Mouse (Mus musculus) MEL (cell line): Measurements from ENCODE around the gene Zfp661.

ENCODE experiments used
- CTCF ChIP-seq, 3 experiments: IDR thresholded peaks in 2 of 3; conservative IDR thresholded peaks in 1 of 3; 2 replicates each; pipeline ENCODE4 v1.5.1; 2011 to 2012; ENCODE audit warnings: low read length in 3 of 3, low read depth in 2 of 3, mild to moderate bottlenecking in 2 of 3, improper control_type of control experiment in 1 of 3, inconsistent platforms in 1 of 3, mixed read lengths in 1 of 3, moderate library complexity in 1 of 3; ENCODE audit not compliant: control insufficient read depth in 1 of 3, insufficient read depth in 1 of 3, poor library complexity in 1 of 3, severe bottlenecking in 1 of 3
- EP300 ChIP-seq, 2 experiments: IDR thresholded peaks; 2 replicates each; pipeline ENCODE4 v1.6.1; 2011; ENCODE audit warnings: improper control_type of control experiment in 2 of 2, low read length in 2 of 2, low read depth in 1 of 2, mild to moderate bottlenecking in 1 of 2
- GATA1 ChIP-seq: IDR thresholded peaks from 2 replicates; pipeline ENCODE4 v1.6.1; 2011; ENCODE audit warnings: low read depth, low read length, improper control_type of control experiment
- MAX ChIP-seq: IDR thresholded peaks from 2 replicates; pipeline ENCODE4 v1.6.1; 2011; ENCODE audit warnings: low read length, improper control_type of control experiment
- MYC ChIP-seq: IDR thresholded peaks from 2 replicates; pipeline ENCODE4 v1.6.1; 2011; ENCODE audit warnings: low read depth, mild to moderate bottlenecking, low read length, improper control_type of control experiment, moderate library complexity
- POLR2A ChIP-seq, 2 experiments: IDR thresholded peaks; 2 replicates each; pipeline ENCODE4 v1.6.1; 2011 to 2012; ENCODE audit warnings: low read length in 2 of 2, mild to moderate bottlenecking in 2 of 2, control low read depth in 1 of 2, improper control_type of control experiment in 1 of 2, low read depth in 1 of 2, moderate library complexity in 1 of 2; ENCODE audit not compliant: control insufficient read depth in 1 of 2, insufficient read depth in 1 of 2, poor library complexity in 1 of 2
- POLR2AphosphoS2 ChIP-seq: IDR thresholded peaks from 2 replicates; pipeline ENCODE4 v1.6.1; 2011; ENCODE audit warnings: low read length, improper control_type of control experiment
- SMC3 ChIP-seq: IDR thresholded peaks from 2 replicates; pipeline ENCODE4 v1.6.1; 2011; ENCODE audit warnings: low read depth, low read length, improper control_type of control experiment
- USF1 ChIP-seq: IDR thresholded peaks from 2 replicates; pipeline ENCODE4 v1.6.1; 2014; ENCODE audit warnings: low read depth, mild to moderate bottlenecking, inconsistent platforms, low read length, improper control_type of control experiment, moderate library complexity
- ZNF384 ChIP-seq: IDR thresholded peaks from 2 replicates; pipeline ENCODE4 v1.6.1; 2012; ENCODE audit warnings: low read depth, mild to moderate bottlenecking, inconsistent platforms, low read length, improper control_type of control experiment

DNA sequence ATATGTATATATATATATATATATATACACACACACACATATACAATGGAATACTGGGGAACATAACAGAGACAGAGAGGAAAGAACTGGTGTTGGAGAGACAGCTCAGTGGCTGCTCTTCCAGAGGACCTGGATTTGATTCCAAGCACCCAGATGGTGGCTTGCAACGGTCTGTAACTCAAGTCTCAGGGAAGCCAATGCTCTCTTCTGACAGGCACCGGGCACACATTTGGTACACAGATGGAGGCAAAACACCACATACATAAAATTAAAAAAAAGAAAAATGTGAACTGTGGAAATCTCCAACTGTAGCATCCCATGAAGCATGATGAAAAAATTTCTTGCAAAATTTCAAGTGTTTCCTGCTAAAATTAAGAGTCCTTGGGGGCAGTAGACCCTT is 37.9 kb upstream of the Zfp661 start:
- no peak for TF ChIP-seq MAX
- TF ChIP-seq GATA1, result no peak
- TF ChIP-seq CTCF (IDR thresholded peaks at IDR 0.05 in 2 of 3, conservative IDR thresholded peaks at IDR 0.05 in 1 of 3; ENCODE audit: control insufficient read depth in 1 of 3, insufficient read depth in 1 of 3, low read depth in 2 of 3, low read length in 3 of 3, poor library complexity in 1 of 3, severe bottlenecking in 1 of 3), result no peak
- no peak for TF ChIP-seq ZNF384
- TF ChIP-seq MYC, result no peak
- no peak for TF ChIP-seq USF1
- no peak for TF ChIP-seq POLR2A (IDR thresholded peaks at IDR 0.05; ENCODE audit: control insufficient read depth in 1 of 2, insufficient read depth in 1 of 2, low read depth in 1 of 2, low read length in 2 of 2, poor library complexity in 1 of 2)
- no peak for TF ChIP-seq SMC3
- no peak for TF ChIP-seq POLR2AphosphoS2
- TF ChIP-seq EP300 (IDR thresholded peaks at IDR 0.05; ENCODE audit: low read depth in 1 of 2, low read length in 2 of 2), result no peak
